Mouse (Mus musculus): Measurements from ENCODE around the gene Ccnf. TPM values are rescaled to one million over a fixed set of nuclear protein-coding genes. Genes with fewer than 3 reads are reported as not detected.

Gene Ccnf
- polyA plus RNA-seq, 1 experiment from 2014 or later = 77.0 TPM

- Histone ChIP-seq H3K4me1 (no peaks in the 10 kb centered on the region), H3K27ac (no peak overlapping the region), H3K9me3 (no peaks in the 10 kb centered on the region), H3K36me3 (no peaks in the 10 kb centered on the region), H3K4me3 (no peak overlapping the region), H3K27me3 (no peaks in the 10 kb centered on the region), H3K4me2 (no peak overlapping the region), H3K9ac (no peak overlapping the region)
- WGBS = 60% methylated on average over 4 of the region's 4 CpGs
- no peak for ATAC-seq (ENCODE audit: borderline replicate concordance, extremely low read depth, low FRiP score, low TSS enrichment)
Measured at GRCm38 (mm10) chr17:24258981-24259380, 7.7 kb upstream of the Ccnf start.

GRCm38 (mm10) chr17:24252329-24252728 is 1.0 kb upstream of the Ccnf start:
- H3K9me3 ChIP-seq = no peaks in the 10 kb centered on the region
- H3K4me2 ChIP-seq = peak overlapping the region; percentile 78; the same call in 1 of the 2 replicates
- peak overlapping the region; percentile 85; the same call in 1 of the 2 replicates for H3K27ac ChIP-seq
- 97% methylated on average over 2 of the region's 2 CpGs for WGBS
- H3K36me3 ChIP-seq = peaks cover 18% of the 10 kb centered on the region
- ATAC-seq (ENCODE audit: borderline replicate concordance, extremely low read depth, low FRiP score, low TSS enrichment) = no peak
- no peak overlapping the region for H3K9ac ChIP-seq
- peaks cover 15% of the 10 kb centered on the region for H3K4me1 ChIP-seq
- peak overlapping the region; percentile 83; the same call in 1 of the 2 replicates for H3K4me3 ChIP-seq
- H3K27me3 ChIP-seq = no peaks in the 10 kb centered on the region

GRCm38 (mm10) chr17:24250988-24251319 is 330 bp downstream of the Ccnf start:
- Histone ChIP-seq H3K4me2 (peak overlapping the region; percentile 61), H3K9me3 (no peaks in the 10 kb centered on the region), H3K4me3 (peak overlapping the region; percentile 83), H3K36me3 (peaks cover 27% of the 10 kb centered on the region), H3K9ac (peak overlapping the region; percentile 84), H3K27ac (peak overlapping the region; percentile 77), H3K4me1 (peaks cover 15% of the 10 kb centered on the region), H3K27me3 (no peaks in the 10 kb centered on the region)
- WGBS = 0% methylated on average over 31 of the region's 32 CpGs
- ATAC-seq (ENCODE audit: borderline replicate concordance, extremely low read depth, low FRiP score, low TSS enrichment) = no peak

DNA sequence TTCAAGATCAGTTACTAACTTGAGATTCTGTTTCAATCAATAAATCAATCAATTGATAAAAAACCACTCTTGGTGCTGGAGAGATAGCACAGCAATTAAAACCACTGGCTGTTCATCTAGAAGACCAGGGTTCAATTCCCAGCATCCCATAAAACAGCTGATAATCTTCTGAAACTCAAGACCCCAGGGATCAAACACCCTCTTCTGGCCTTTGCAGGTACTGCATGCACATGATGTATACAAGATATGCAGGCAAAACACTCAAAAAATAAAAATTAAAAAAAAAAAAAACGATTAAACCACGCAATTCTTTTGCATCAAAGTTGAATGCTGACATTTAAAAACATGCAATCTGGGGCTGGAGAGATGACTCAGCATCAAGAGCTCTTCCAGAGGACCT is 2.6 kb downstream of the Ccnf start:
- Histone ChIP-seq H3K27me3 (no peaks in the 10 kb centered on the region), H3K27ac (no peak overlapping the region), H3K4me1 (peaks cover 15% of the 10 kb centered on the region), H3K4me2 (no peak overlapping the region), H3K9me3 (no peaks in the 10 kb centered on the region), H3K9ac (no peak overlapping the region), H3K36me3 (peaks cover 45% of the 10 kb centered on the region), H3K4me3 (no peak overlapping the region)
- 95% methylated on average over 2 of the region's 2 CpGs for WGBS
- ATAC-seq (ENCODE audit: borderline replicate concordance, extremely low read depth, low FRiP score, low TSS enrichment) = no peak

DNA sequence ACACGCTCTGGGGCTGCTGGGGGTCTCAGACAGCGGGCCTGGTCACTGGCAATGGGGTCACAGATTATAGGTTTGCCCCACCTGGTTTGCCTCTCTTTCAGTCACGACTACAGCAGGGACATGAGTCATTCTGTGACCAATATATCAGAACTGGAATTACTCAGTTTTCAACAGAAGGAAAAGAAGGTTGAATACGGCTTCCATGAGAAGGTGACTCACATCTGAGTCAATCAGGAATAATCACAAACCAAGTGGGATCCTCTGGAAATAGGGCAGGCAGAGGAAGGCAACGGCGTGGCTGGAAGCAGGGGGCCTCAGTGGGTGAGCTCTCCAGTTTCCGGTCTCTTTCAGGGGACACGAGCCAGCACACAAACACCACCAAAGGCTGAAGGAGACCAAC is 7.2 kb downstream of the Ccnf start:
- WGBS = 98% methylated on average over 8 of the region's 8 CpGs
- H3K4me3 ChIP-seq = no peak overlapping the region
- H3K27me3 ChIP-seq = no peaks in the 10 kb centered on the region
- no peak overlapping the region for H3K4me2 ChIP-seq
- no peak for ATAC-seq (ENCODE audit: borderline replicate concordance, extremely low read depth, low FRiP score, low TSS enrichment)
- H3K36me3 ChIP-seq = peaks cover 88% of the 10 kb centered on the region
- H3K9ac ChIP-seq = no peak overlapping the region
- no peaks in the 10 kb centered on the region for H3K4me1 ChIP-seq
- no peak overlapping the region for H3K27ac ChIP-seq
- H3K9me3 ChIP-seq = no peaks in the 10 kb centered on the region

- Histone ChIP-seq H3K4me3 (no peak overlapping the region), H3K27ac (no peak overlapping the region), H3K9ac (no peak overlapping the region), H3K4me1 (no peaks in the 10 kb centered on the region), H3K27me3 (no peaks in the 10 kb centered on the region), H3K9me3 (no peaks in the 10 kb centered on the region), H3K36me3 (peaks cover 88% of the 10 kb centered on the region), H3K4me2 (no peak overlapping the region)
- 81% methylated on average over 4 of the region's 4 CpGs for WGBS
- ATAC-seq (ENCODE audit: borderline replicate concordance, extremely low read depth, low FRiP score, low TSS enrichment) = no peak
Measured at GRCm38 (mm10) chr17:24243311-24243969, 7.8 kb downstream of the Ccnf start.

DNA sequence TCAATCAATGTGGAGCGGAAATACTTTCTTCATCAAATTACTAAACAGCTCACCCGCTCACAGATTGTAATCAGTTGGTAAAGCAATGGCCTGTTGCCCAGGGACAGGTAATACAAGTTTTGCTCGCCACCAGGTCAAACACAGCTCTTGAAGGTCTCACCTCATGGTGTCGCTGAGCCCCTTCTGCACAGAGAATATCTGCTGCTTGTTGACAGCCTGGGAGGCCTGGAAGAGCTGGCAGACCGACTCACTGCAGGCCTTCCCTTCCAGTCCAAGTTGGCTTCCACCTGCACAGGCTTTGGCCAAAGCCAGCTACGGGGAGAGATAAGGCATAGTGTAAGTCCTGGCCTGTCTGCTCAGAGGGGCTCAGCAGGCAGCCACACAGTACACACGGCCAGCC is 14.4 kb downstream of the Ccnf start:
- H3K9ac ChIP-seq = no peak overlapping the region
- no peaks in the 10 kb centered on the region for H3K9me3 ChIP-seq
- no peak overlapping the region for H3K27ac ChIP-seq
- no peak overlapping the region for H3K4me2 ChIP-seq
- 88% methylated on average over 7 of the region's 7 CpGs for WGBS
- no peak for ATAC-seq (ENCODE audit: borderline replicate concordance, extremely low read depth, low FRiP score, low TSS enrichment)
- H3K36me3 ChIP-seq = peaks cover 100% of the 10 kb centered on the region
- no peak overlapping the region for H3K4me3 ChIP-seq
- H3K4me1 ChIP-seq = no peaks in the 10 kb centered on the region
- no peaks in the 10 kb centered on the region for H3K27me3 ChIP-seq

DNA sequence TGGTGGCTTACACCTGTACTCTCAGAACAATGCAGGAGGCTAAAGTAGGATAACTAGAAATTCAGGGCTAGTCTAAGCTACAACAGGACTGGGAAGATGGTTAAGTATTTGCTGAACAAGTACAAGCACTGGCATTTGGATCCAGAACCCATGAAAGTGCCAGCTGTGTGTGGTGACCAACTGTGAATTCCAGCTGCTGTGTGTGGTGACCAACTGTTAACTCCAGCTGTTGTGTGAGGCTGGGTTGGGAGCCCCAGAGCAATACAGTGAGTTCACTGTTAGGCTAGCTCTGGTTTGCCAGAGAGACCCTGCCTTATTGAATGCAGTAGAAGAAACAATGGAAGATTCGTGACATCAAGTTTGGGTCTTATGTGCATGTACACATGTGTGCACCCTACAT is 14.8 kb downstream of the Ccnf start:
- Histone ChIP-seq H3K4me1 (no peaks in the 10 kb centered on the region), H3K9ac (no peak overlapping the region), H3K27ac (no peak overlapping the region), H3K4me3 (no peak overlapping the region), H3K27me3 (no peaks in the 10 kb centered on the region), H3K4me2 (no peak overlapping the region), H3K9me3 (no peaks in the 10 kb centered on the region), H3K36me3 (peaks cover 99% of the 10 kb centered on the region)
- 96% methylated on average over 1 of the region's 1 CpGs for WGBS
- no peak for ATAC-seq (ENCODE audit: borderline replicate concordance, extremely low read depth, low FRiP score, low TSS enrichment)

DNA sequence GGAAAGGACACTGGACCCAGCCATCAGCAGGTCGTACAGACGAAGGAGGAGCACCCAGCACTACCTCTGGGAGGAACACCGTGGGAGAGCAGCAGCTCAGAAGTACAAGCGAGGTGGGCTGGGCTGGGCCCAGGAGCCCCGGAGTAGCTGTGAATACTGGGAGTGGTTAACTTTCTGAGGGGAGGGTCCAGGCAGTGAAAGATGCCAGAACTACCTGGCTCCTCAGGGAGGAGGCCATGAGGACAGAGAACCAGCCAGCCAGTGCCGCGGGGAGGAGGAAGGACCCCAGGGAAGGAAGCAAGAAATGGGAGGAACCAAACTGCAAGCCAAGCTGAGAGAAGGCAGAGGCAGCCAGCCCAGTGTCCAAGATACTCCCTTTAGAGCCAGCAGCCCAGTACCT is 23.3 kb downstream of the Ccnf start:
- 85% methylated on average over 7 of the region's 7 CpGs for WGBS
- Histone ChIP-seq H3K27me3 (no peaks in the 10 kb centered on the region), H3K4me2 (no peak overlapping the region), H3K36me3 (peaks cover 93% of the 10 kb centered on the region), H3K4me1 (no peaks in the 10 kb centered on the region), H3K9ac (no peak overlapping the region), H3K4me3 (no peak overlapping the region), H3K27ac (no peak overlapping the region), H3K9me3 (no peaks in the 10 kb centered on the region)
- no peak for ATAC-seq (ENCODE audit: borderline replicate concordance, extremely low read depth, low FRiP score, low TSS enrichment)

GRCm38 (mm10) chr17:24226721-24227120 is 24.6 kb downstream of the Ccnf start:
- no peak for ATAC-seq (ENCODE audit: borderline replicate concordance, extremely low read depth, low FRiP score, low TSS enrichment)
- no peaks in the 10 kb centered on the region for H3K27me3 ChIP-seq
- no peak overlapping the region for H3K4me2 ChIP-seq
- peaks cover 86% of the 10 kb centered on the region for H3K36me3 ChIP-seq
- 91% methylated on average over 8 of the region's 8 CpGs for WGBS
- H3K4me1 ChIP-seq = no peaks in the 10 kb centered on the region
- H3K27ac ChIP-seq = no peak overlapping the region
- H3K9me3 ChIP-seq = no peaks in the 10 kb centered on the region
- no peak overlapping the region for H3K4me3 ChIP-seq
- H3K9ac ChIP-seq = no peak overlapping the region

DNA sequence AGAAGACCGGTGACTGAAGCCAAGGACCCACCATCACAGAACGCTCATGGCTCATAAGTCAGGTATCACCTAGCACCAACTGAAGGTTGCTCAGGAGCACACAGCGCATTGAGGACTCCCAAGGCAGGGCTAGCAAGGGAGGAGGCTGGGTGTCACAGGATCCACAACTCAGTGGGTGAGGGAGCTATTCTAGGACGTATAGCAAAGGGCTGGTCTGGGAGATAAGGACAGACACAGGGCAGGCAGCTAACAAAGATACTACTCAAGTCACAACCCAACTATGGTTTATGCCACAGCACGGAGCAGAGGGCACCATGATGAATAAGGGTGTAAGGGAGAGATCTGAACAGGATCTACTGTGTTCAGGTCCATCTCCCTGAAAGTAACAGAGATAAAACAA is 25.4 kb downstream of the Ccnf start:
- Histone ChIP-seq H3K36me3 (peaks cover 78% of the 10 kb centered on the region), H3K4me3 (no peak overlapping the region), H3K27ac (no peak overlapping the region), H3K4me2 (no peak overlapping the region), H3K9ac (no peak overlapping the region), H3K9me3 (no peaks in the 10 kb centered on the region), H3K4me1 (0 out of 2 replicates have a peak, but pooled peaks cover 3% of the 10 kb centered on the region), H3K27me3 (no peaks in the 10 kb centered on the region)
- WGBS = 93% methylated on average over 5 of the region's 5 CpGs
- no peak; the same call in 1 of the 2 replicates for ATAC-seq (ENCODE audit: borderline replicate concordance, extremely low read depth, low FRiP score, low TSS enrichment)

- H3K4me1 ChIP-seq = peaks cover 8% of the 10 kb centered on the region
Measured at GRCm38 (mm10) chr17:24224741-24225140, 26.5 kb downstream of the Ccnf start.

DNA sequence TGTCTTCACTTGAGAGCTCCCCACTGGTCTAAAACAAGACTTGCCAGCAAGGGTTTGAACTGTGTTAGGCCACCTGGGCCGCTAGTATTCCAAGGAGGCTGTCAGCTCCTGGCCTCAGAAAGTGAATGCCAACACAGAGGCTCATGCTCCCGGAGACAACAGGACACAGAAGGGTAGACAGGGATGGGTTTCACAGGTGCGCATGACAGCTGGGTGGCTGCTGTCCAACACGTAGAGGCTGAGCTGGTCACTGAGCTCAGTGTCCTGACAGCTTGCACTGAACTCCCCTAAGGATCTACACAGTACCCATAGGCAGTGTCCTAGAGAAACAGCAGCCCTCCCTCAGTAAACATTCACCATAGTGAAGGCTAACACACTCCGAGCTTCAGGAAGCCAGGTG is 27.8 kb downstream of the Ccnf start:
- no peaks in the 10 kb centered on the region for H3K9me3 ChIP-seq
- peaks cover 17% of the 10 kb centered on the region for H3K4me1 ChIP-seq
- no peak overlapping the region for H3K4me3 ChIP-seq
- no peak for ATAC-seq (ENCODE audit: borderline replicate concordance, extremely low read depth, low FRiP score, low TSS enrichment)
- no peak overlapping the region for H3K9ac ChIP-seq
- peaks cover 57% of the 10 kb centered on the region for H3K36me3 ChIP-seq
- no peaks in the 10 kb centered on the region for H3K27me3 ChIP-seq
- H3K27ac ChIP-seq = no peak overlapping the region
- WGBS = 83% methylated on average over 5 of the region's 5 CpGs
- no peak overlapping the region for H3K4me2 ChIP-seq

More at GRCm38 (mm10) chr17:24224741-24225140, 26.5 kb downstream of the Ccnf start:
- Histone ChIP-seq H3K9me3 (no peaks in the 10 kb centered on the region), H3K4me2 (no peak overlapping the region), H3K4me3 (no peak overlapping the region), H3K36me3 (peaks cover 67% of the 10 kb centered on the region), H3K27me3 (no peaks in the 10 kb centered on the region), H3K9ac (no peak overlapping the region), H3K27ac (no peak overlapping the region)
- WGBS = 90% methylated on average over 10 of the region's 10 CpGs
- no peak for ATAC-seq (ENCODE audit: borderline replicate concordance, extremely low read depth, low FRiP score, low TSS enrichment)

All from lung, embryonic 15.5 days (tissue).